Mouse (Mus musculus) embryonic fibroblast, embryonic 13.5 days (primary cell): ENCODE measurements around the gene Uhrf1bp1.

Experiments used
- CTCF ChIP-seq: IDR thresholded peaks from 2 replicates; pipeline ENCODE4 v1.5.1; 2011; ENCODE audit warnings: mild to moderate bottlenecking, control low read depth, low read length, moderate library complexity, borderline replicate concordance; ENCODE audit not compliant: insufficient read depth
- POLR2A ChIP-seq: IDR thresholded peaks from 2 replicates; pipeline ENCODE4 v1.6.1; 2011; ENCODE audit warnings: low read depth, mild to moderate bottlenecking, control low read depth, low read length, moderate library complexity

DNA sequence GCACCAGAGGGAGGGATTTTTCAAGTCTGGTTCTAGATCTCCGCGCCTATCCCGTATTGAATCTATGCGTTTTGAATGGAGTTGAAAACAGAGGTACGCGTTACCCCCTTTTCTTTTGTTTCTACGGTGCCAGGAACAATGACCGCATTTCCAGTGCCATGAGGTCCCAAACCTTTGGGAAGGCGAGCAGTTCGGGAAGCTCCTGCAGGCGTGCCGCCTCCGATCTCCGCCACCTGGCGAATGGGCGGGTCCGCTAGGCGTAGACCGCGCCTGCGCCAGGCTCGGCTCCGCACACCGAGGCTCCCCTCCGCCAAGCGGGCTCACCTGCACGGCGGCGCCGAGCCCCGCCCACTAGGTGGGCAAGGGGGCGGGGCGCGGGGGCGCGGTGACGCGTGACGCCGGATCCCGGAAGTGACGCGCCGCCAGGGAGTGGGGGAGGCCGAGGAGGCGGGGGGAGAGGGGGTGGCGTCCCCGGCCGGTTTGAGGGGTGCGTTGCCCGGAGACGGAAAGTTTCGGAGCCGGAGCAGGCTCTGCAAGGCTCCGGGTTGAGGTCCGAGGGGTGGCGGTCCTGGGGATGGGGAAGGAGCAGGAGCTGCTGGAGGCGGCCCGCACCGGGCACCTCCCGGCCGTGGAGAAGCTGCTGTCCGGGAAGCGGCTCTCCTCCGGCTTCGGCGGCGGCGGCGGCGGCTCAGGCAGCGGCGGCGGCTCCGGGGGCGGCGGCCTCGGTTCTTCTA is 52.8 kb downstream of the Uhrf1bp1 start, which contains the start of gene Anks1:
- TF ChIP-seq CTCF (no peak), POLR2A (peak; percentile 54)
